Mouse (Mus musculus) olfactory bulb, adult 2 months (tissue): ENCODE measurements around the gene Podn.

ENCODE experiments used
- CTCF ChIP-seq: fragments of 200-500 bp; IDR thresholded peaks from 2 replicates; pipeline ENCODE4 v1.5.1; 2012; ENCODE audit warnings: low read depth, mild to moderate bottlenecking, low read length, moderate library complexity; ENCODE audit not compliant: insufficient read depth
- POLR2A ChIP-seq: fragments of 200-500 bp; IDR thresholded peaks from 2 replicates; pipeline ENCODE4 v1.6.1; 2012; ENCODE audit warnings: mild to moderate bottlenecking, low read depth, low read length, moderate library complexity; ENCODE audit not compliant: insufficient read depth

GRCm38 (mm10) chr4:108046136-108046535 lies 50.1 kb downstream of the Podn start:
- TF ChIP-seq CTCF (no peak), POLR2A (no peak)
